Mouse (Mus musculus): ENCODE data around the gene Sult5a1. TPM values are rescaled to one million over a fixed set of nuclear protein-coding genes. Genes with fewer than 3 reads are reported as not detected.
"Not testable (repeated sequence)": the region's sequence is repeated elsewhere in the genome, so short reads cannot be mapped to it uniquely, and the experiment has no call there.

Gene Sult5a1
- total RNA-seq (2014; rRNA removed) (0.80 and 2.8 TPM in 2 replicates), polyA plus RNA-seq (2015; fragmentation: Nextera tagmentation; extraction: Ambion mirVana) (1.1 and 2.2 TPM in 2 replicates)

- H3K4me2 ChIP-seq (ENCODE audit: low read depth, low read length, poor library complexity, severe bottlenecking): no peak within 1 kb of the TSS
- no peaks in the 10 kb centered on the region for H3K36me3 ChIP-seq (ENCODE audit: insufficient read depth, low read length)
- no peaks in the 10 kb centered on the region for H3K4me1 ChIP-seq (ENCODE audit: insufficient read depth, low read length)
- H3K9ac ChIP-seq (replicated peaks; ENCODE audit: low read length, poor library complexity, severe bottlenecking): no peak within 1 kb of the TSS
- H3K27ac ChIP-seq (ENCODE audit: low read depth, low read length): no peak within 1 kb of the TSS
- no peak for ATAC-seq (ENCODE audit: low FRiP score)
- H3K27me3 ChIP-seq (ENCODE audit: insufficient read depth, low read length): no peaks in the 10 kb centered on the region
- no peak within 1 kb of the TSS for H3K4me3 ChIP-seq (ENCODE audit: low read depth, low read length)
- H3K9me3 ChIP-seq (ENCODE audit: low read length): no peaks in the 10 kb centered on the region
- DNase-seq (ENCODE audit: low spot score): no peak
- 34% methylated on average over 13 of the region's 13 CpGs for WGBS
- TF ChIP-seq CTCF (IDR thresholded peaks at IDR 0.05): peak; percentile 11; the same call in 1 of the 2 replicates
Measured at GRCm38 (mm10) chr8:123157888-123158465, at the start of gene Sult5a1. TSS of gene Sult5a1 (minus strand) at chr8:123158315.

DNA sequence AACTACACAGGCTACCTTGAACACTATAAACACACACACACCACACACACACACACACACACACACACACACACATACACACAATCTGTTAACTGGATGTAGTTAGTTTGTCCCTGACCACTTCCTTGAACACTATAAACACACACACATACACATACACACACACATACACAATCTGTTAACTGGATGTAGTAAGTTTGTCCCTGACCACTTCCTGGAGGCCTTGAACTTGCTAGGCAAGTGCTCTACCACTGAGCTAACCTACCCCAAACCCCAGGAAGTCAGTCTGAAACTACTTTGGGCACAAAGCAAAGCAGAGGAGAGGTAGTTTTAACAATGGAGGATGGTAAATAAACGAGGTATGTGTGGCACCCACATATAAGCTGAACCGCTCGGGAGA, 45.5 kb upstream of the Sult5a1 start:
- Histone ChIP-seq H3K27me3 (ENCODE audit: insufficient read depth, low read length) (no peaks in the 10 kb centered on the region), H3K36me3 (ENCODE audit: insufficient read depth, low read length) (peaks cover 28% of the 10 kb centered on the region), H3K9ac (replicated peaks; ENCODE audit: low read length, poor library complexity, severe bottlenecking) (no peak overlapping the region), H3K4me2 (ENCODE audit: low read depth, low read length, poor library complexity, severe bottlenecking) (no peak overlapping the region), H3K4me3 (ENCODE audit: low read depth, low read length) (no peak overlapping the region), H3K9me3 (ENCODE audit: low read length) (no peaks in the 10 kb centered on the region), H3K4me1 (ENCODE audit: insufficient read depth, low read length) (no peaks in the 10 kb centered on the region), H3K27ac (ENCODE audit: low read depth, low read length) (no peak overlapping the region)
- ATAC-seq (ENCODE audit: low FRiP score): no peak
- DNase-seq (ENCODE audit: low spot score): no peak
- 88% methylated on average over 3 of the region's 3 CpGs for WGBS
- TF ChIP-seq CTCF (IDR thresholded peaks at IDR 0.05): no peak

GRCm38 (mm10) chr8:123202288-123202687, 44.2 kb upstream of the Sult5a1 start:
- Histone ChIP-seq H3K36me3 (ENCODE audit: insufficient read depth, low read length) (peaks cover 16% of the 10 kb centered on the region), H3K4me1 (ENCODE audit: insufficient read depth, low read length) (no peaks in the 10 kb centered on the region), H3K9me3 (ENCODE audit: low read length) (no peaks in the 10 kb centered on the region), H3K9ac (replicated peaks; ENCODE audit: low read length, poor library complexity, severe bottlenecking) (no peak overlapping the region), H3K4me2 (ENCODE audit: low read depth, low read length, poor library complexity, severe bottlenecking) (no peak overlapping the region), H3K4me3 (ENCODE audit: low read depth, low read length) (no peak overlapping the region), H3K27ac (ENCODE audit: low read depth, low read length) (0 out of 2 replicates have a peak overlapping the region, but pooled peaks have one; percentile 39), H3K27me3 (ENCODE audit: insufficient read depth, low read length) (no peaks in the 10 kb centered on the region)
- peak; percentile 83 for DNase-seq (ENCODE audit: low spot score)
- no peak for ATAC-seq (ENCODE audit: low FRiP score)
- WGBS: 22% methylated on average over 5 of the region's 5 CpGs
- TF ChIP-seq CTCF (IDR thresholded peaks at IDR 0.05): peak; percentile 99

DNA sequence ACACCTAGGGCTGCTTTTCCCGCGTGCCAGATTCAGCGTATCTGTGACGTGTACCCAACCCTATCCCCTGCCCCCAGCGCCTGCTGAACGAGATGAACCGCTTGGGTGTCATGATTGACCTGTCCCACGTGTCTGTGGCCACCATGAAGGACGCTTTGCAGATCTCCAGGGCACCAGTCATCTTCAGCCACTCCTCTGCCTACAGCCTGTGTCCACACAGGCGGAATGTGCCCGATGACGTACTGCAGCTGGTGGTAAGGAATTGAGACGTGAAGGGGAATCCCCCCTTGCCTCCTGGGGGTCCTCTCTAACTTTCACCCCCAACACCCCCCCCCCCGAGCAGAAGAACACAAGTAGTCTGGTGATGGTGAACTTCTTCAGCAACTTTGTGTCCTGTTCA, 41.7 kb upstream of the Sult5a1 start:
- no peak overlapping the region for H3K27ac ChIP-seq (ENCODE audit: low read depth, low read length)
- no peak for TF ChIP-seq CTCF (IDR thresholded peaks at IDR 0.05)
- DNase-seq (ENCODE audit: low spot score) (no peak), ATAC-seq (ENCODE audit: low FRiP score) (no peak)
- WGBS: 74% methylated on average over 14 of the region's 14 CpGs
- no peak overlapping the region for H3K4me3 ChIP-seq (ENCODE audit: low read depth, low read length)
- no peaks in the 10 kb centered on the region for H3K4me1 ChIP-seq (ENCODE audit: insufficient read depth, low read length)
- H3K27me3 ChIP-seq (ENCODE audit: insufficient read depth, low read length): no peaks in the 10 kb centered on the region
- no peak overlapping the region for H3K9ac ChIP-seq (replicated peaks; ENCODE audit: low read length, poor library complexity, severe bottlenecking)
- no peaks in the 10 kb centered on the region for H3K36me3 ChIP-seq (ENCODE audit: insufficient read depth, low read length)
- no peaks in the 10 kb centered on the region for H3K9me3 ChIP-seq (ENCODE audit: low read length)
- no peak overlapping the region for H3K4me2 ChIP-seq (ENCODE audit: low read depth, low read length, poor library complexity, severe bottlenecking)

GRCm38 (mm10) chr8:123197016-123197415, 38.9 kb upstream of the Sult5a1 start:
- not testable (repeated sequence) for H3K4me3 ChIP-seq (ENCODE audit: low read depth, low read length); H3K4me2 ChIP-seq (ENCODE audit: low read depth, low read length, poor library complexity, severe bottlenecking); H3K27me3 ChIP-seq (ENCODE audit: insufficient read depth, low read length); H3K36me3 ChIP-seq (ENCODE audit: insufficient read depth, low read length); ATAC-seq (ENCODE audit: low FRiP score); H3K9me3 ChIP-seq (ENCODE audit: low read length); H3K27ac ChIP-seq (ENCODE audit: low read depth, low read length); DNase-seq (ENCODE audit: low spot score); H3K9ac ChIP-seq (replicated peaks; ENCODE audit: low read length, poor library complexity, severe bottlenecking); H3K4me1 ChIP-seq (ENCODE audit: insufficient read depth, low read length)
- WGBS: 75% methylated on average over 5 of the region's 5 CpGs

- DNase-seq (ENCODE audit: low spot score): no peak
- Histone ChIP-seq H3K9ac (replicated peaks; ENCODE audit: low read length, poor library complexity, severe bottlenecking) (no peak overlapping the region), H3K4me1 (ENCODE audit: insufficient read depth, low read length) (no peaks in the 10 kb centered on the region), H3K4me2 (ENCODE audit: low read depth, low read length, poor library complexity, severe bottlenecking) (no peak overlapping the region), H3K4me3 (ENCODE audit: low read depth, low read length) (no peak overlapping the region), H3K36me3 (ENCODE audit: insufficient read depth, low read length) (no peaks in the 10 kb centered on the region), H3K27ac (ENCODE audit: low read depth, low read length) (no peak overlapping the region), H3K27me3 (ENCODE audit: insufficient read depth, low read length) (no peaks in the 10 kb centered on the region), H3K9me3 (ENCODE audit: low read length) (no peaks in the 10 kb centered on the region)
- 85% methylated on average over 9 of the region's 9 CpGs for WGBS
- TF ChIP-seq CTCF (IDR thresholded peaks at IDR 0.05): no peak
- no peak for ATAC-seq (ENCODE audit: low FRiP score)
Measured at GRCm38 (mm10) chr8:123193771-123194170, 35.7 kb upstream of the Sult5a1 start.

Measured in midbrain, postnatal 0 days (tissue).